In genomic region chr9:77961350-77961749, GRCm38 (mm10) we compare ENCODE assay signal across 20 mouse cellular contexts. TPM values are rescaled to one million over a fixed set of nuclear protein-coding genes. Genes with fewer than 3 reads are reported as not detected.
DNase-seq lines count a peak whose midpoint lies in the region; ATAC-seq lines count a peak whose summit lies in the region.
"Had no signal": no experiment of that assay in that cellular context is flagged by ENCODE, and none has a peak within 500 bp of the region (broad histone marks: within the 10 kb centered on the region; RNA-seq: fewer than 3 reads in every experiment).

No protein-coding gene starts in this region.

- no peak overlapping the region for H3K4me2 ChIP-seq in kidney, embryonic 15.5 days
- H3K4me2 ChIP-seq: forebrain, embryonic 12.5 days; midbrain, embryonic 11.5 days; neural tube, embryonic 13.5 days had no signal

- peaks cover 50% of the 10 kb centered on the region for H3K36me3 ChIP-seq in kidney, embryonic 15.5 days

- DNase-seq in heart, adult 8-10 months (ENCODE audit: low spot score), result peak; percentile 24
- DNase-seq in heart, postnatal 36 days, result no peak
- DNase-seq in lung, postnatal 36 days, result peak; percentile 68
- DNase-seq in lung, postnatal 4 days, result no peak
- no peak for DNase-seq in cerebellum, adult 9-11 months
- DNase-seq: adrenal gland, adult 8-10 months; cerebellum, adult 9-10 months; gastrocnemius, postnatal 36 days; heart, postnatal 4 days; kidney, adult 9 months; kidney, postnatal 36 days; layer of hippocampus, adult 9-11 months; thymus, postnatal 36 days had no signal

- H3K4me3 ChIP-seq in kidney, embryonic 15.5 days (replicated peaks), result no peak overlapping the region
- H3K4me3 ChIP-seq: forebrain, embryonic 12.5 days; neural tube, embryonic 13.5 days had no signal

- peak; percentile 59 for ATAC-seq in megakaryocyte, adult 5-6 weeks (ENCODE audit: poor library complexity, severe bottlenecking)
- no peak for ATAC-seq in kidney, embryonic 15.5 days (replicated peaks; ENCODE audit: low FRiP score)
- ATAC-seq: hindbrain, embryonic 16.5 days had no signal

- WGBS in kidney, embryonic 15.5 days, result 80% methylated on average over 6 of the region's 6 CpGs

- no peaks in the 10 kb centered on the region for H3K27me3 ChIP-seq in kidney, embryonic 15.5 days
- H3K27me3 ChIP-seq: forebrain, embryonic 12.5 days; neural tube, embryonic 13.5 days had no signal

- intact Hi-C loops in heart, postnatal 36 days (cut with DNase I), result no loop called here

- no peak overlapping the region for H3K9ac ChIP-seq in kidney, embryonic 15.5 days
- H3K9ac ChIP-seq: forebrain, embryonic 12.5 days; neural tube, embryonic 13.5 days had no signal

- H3K9me3 ChIP-seq in kidney, embryonic 15.5 days (replicated peaks), result no peaks in the 10 kb centered on the region
- H3K9me3 ChIP-seq: forebrain, embryonic 12.5 days; neural tube, embryonic 13.5 days had no signal

- H3K4me1 ChIP-seq in kidney, embryonic 15.5 days, result peaks cover 12% of the 10 kb centered on the region

- no peak overlapping the region for H3K27ac ChIP-seq in kidney, embryonic 15.5 days
- H3K27ac ChIP-seq: forebrain, embryonic 12.5 days; macrophage; neural tube, embryonic 13.5 days had no signal

RNA-seq across cellular contexts. Expression of gene Elovl5, which starts 44.2 kb away (rescaled TPM):
- total RNA-seq in heart, adult 8-10 months (2022), result 10 to 100 TPM; 26.6 to 33.0 (median 29.9) TPM
- 10 to 100 TPM; 28.8 to 35.2 TPM for total RNA-seq in heart, postnatal 36 days (2021)
- total RNA-seq in megakaryocyte, adult 5-6 weeks (2015), result 45.0 and 49.3 TPM in 2 replicates
- total RNA-seq in megakaryocyte, adult 5-6 weeks (2017), result 52.0 and 52.8 TPM in 2 replicates
- polyA plus RNA-seq in kidney, embryonic 15.5 days (2015; fragmentation: Nextera tagmentation; extraction: Ambion mirVana), result 88.5 and 93.2 TPM in 2 replicates

Comparison
In these comparisons a context has a peak if more than half of its experiments do, and no peak if none do; other contexts are left out.
1. DNase-seq: peak in heart, adult 8-10 months (single experiment) and lung, postnatal 36 days (single experiment); none in heart, postnatal 36 days (0 of 2), lung, postnatal 4 days (0 of 2) and cerebellum, adult 9-11 months (single experiment).